Mouse (Mus musculus): ENCODE measurements around the gene Gm12258.

- TF ChIP-seq CTCF (IDR thresholded peaks at IDR 0.05) (no peak), POLR2A (IDR thresholded peaks at IDR 0.05; ENCODE audit: insufficient read depth, low read depth, low read length) (no peak)
These were observed 45.3 kb upstream of the Gm12258 start, which contains the start of gene Fam183b for GRCm38 (mm10) chr11:58801558-58802228.
